ENCODE assay signal across 8 mouse cellular contexts in the genomic region with DNA sequence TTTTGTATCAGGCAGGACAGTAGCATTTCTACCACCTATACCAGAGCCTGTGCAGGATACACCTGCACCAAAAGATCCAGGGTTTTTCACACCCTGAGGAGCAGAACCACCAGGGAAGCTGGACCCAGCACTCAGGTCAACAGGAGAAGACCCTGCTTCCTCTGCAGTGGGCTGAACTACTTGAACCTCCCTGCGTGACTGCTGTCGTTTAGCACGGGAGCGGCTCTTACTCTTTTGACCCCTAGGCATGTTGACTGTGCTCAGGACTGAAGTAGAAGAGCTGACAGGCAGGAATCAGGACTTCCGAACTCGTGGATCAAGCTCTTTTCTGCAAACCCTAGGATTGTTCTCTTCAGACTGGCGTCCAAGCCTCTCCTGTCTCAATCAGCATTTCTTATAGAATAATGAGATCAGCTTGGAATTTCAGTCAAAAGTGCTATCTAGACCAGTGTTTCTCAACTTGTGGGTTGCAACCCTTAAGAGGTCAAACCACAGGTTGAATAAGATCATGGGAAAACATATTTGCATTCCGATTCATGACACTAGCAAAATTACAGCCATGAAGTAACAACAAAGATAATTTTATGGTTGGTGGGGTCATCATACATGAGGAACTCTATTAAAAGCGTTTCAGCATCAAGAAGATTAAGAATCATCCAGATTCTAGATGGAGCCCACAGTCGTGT. TPM values are rescaled to one million over a fixed set of nuclear protein-coding genes. Genes with fewer than 3 reads are reported as not detected.
DNase-seq lines count a peak whose midpoint lies in the region; ATAC-seq lines count a peak whose summit lies in the region.

No protein-coding gene starts in this region.

- 17% methylated on average over 10 of the region's 10 CpGs for WGBS in stomach, embryonic 15.5 days

- peak overlapping the region; percentile 92 for H3K4me3 ChIP-seq in brown adipose tissue, adult 24 weeks (ENCODE audit: insufficient read depth, low read depth, low read length)
- peak overlapping the region; percentile 90 for H3K4me3 ChIP-seq in stomach, embryonic 15.5 days (replicated peaks)

- H3K27ac ChIP-seq in brown adipose tissue, adult 24 weeks (replicated peaks; ENCODE audit: low read depth, low read length): 0 out of 2 replicates have a peak overlapping the region, but pooled peaks have one; percentile 23
- H3K27ac ChIP-seq in stomach, embryonic 15.5 days: peak overlapping the region; percentile 94; the same call in 1 of the 2 replicates

- peak overlapping the region; percentile 63 for H3K4me2 ChIP-seq in stomach, embryonic 15.5 days

- peaks cover 2% of the 10 kb centered on the region; the same call in 1 of the 2 replicates for H3K4me1 ChIP-seq in brown adipose tissue, adult 24 weeks (ENCODE audit: control insufficient read depth, insufficient read depth, insufficient read length, low read length)
- H3K4me1 ChIP-seq in stomach, embryonic 15.5 days: peaks cover 11% of the 10 kb centered on the region; the same call in 1 of the 2 replicates

- H3K9ac ChIP-seq in stomach, embryonic 15.5 days: peak overlapping the region; percentile 6; the same call in 1 of the 2 replicates

- ATAC-seq in granulocyte monocyte progenitor cell, adult 5-6 weeks (replicated peaks; ENCODE audit: poor library complexity, severe bottlenecking): peak; percentile 11; the same call in 1 of the 2 replicates
- ATAC-seq in stomach, embryonic 15.5 days (ENCODE audit: insufficient read depth, low FRiP score, low read depth): no peak

- H3K27me3 ChIP-seq in stomach, embryonic 15.5 days (replicated peaks): no peaks in the 10 kb centered on the region

- DNase-seq in kidney, adult 11 months: peak; percentile 10
- no peak for DNase-seq in kidney, postnatal 25 days
- DNase-seq in liver: peak; percentile 15
- DNase-seq in ovary, adult 18-20 months (ENCODE audit: low spot score): no peak
- DNase-seq in layer of hippocampus, adult 8-10 months (ENCODE audit: low spot score in 2 of 2): no peak

- H3K9me3 ChIP-seq in stomach, embryonic 15.5 days: no peaks in the 10 kb centered on the region

- no peaks in the 10 kb centered on the region for H3K36me3 ChIP-seq in stomach, embryonic 15.5 days

RNA-seq across cellular contexts. Expression of gene Ctdspl2, which starts 0.7 kb away (rescaled TPM):
- polyA plus RNA-seq in brown adipose tissue, adult 24 weeks (2012; ENCODE audit: insufficient read depth, insufficient read length, missing spikeins): 5.9 and 6.5 TPM in 2 replicates
- 46.4 and 47.5 TPM in 2 replicates for total RNA-seq in granulocyte monocyte progenitor cell, adult 5-6 weeks (2014; fragmentation: Nextera tagmentation)
- total RNA-seq in granulocyte monocyte progenitor cell, adult 5-6 weeks (2017): 81.6 and 86.7 TPM in 2 replicates
- polyA plus RNA-seq in stomach, embryonic 15.5 days (2015; fragmentation: Nextera tagmentation; extraction: Ambion mirVana): 45.5 and 48.5 TPM in 2 replicates
- total RNA-seq in layer of hippocampus, adult 8-10 months (2022): 10 to 100 TPM; 28.5 to 37.2 (median 34.1) TPM

RNA-seq across cellular contexts. Expression of gene Mageb3, which starts 0.8 kb away (rescaled TPM):
- not detected in 2 replicates for polyA plus RNA-seq in brown adipose tissue, adult 24 weeks (2012; ENCODE audit: insufficient read depth, insufficient read length, missing spikeins)
- not detected in 2 replicates for total RNA-seq in granulocyte monocyte progenitor cell, adult 5-6 weeks (2014; fragmentation: Nextera tagmentation)
- 0.65 TPM in 1 of 2 replicates, not detected in the other for total RNA-seq in granulocyte monocyte progenitor cell, adult 5-6 weeks (2017)
- 0.09 and 0.14 TPM in 2 replicates for polyA plus RNA-seq in stomach, embryonic 15.5 days (2015; fragmentation: Nextera tagmentation; extraction: Ambion mirVana)
- total RNA-seq in layer of hippocampus, adult 8-10 months (2022): under 1 TPM in 3 of 4 experiments, not detected in 1; 0.23 to 0.57 (median 0.35) TPM

Comparison
In these comparisons a context has a peak if more than half of its experiments do, and no peak if none do; other contexts are left out.
1. DNase-seq: peak in kidney, adult 11 months (single experiment) and liver (single experiment); none in kidney, postnatal 25 days (0 of 2), ovary, adult 18-20 months (single experiment) and layer of hippocampus, adult 8-10 months (0 of 2).